Mouse (Mus musculus) embryonic fibroblast, embryonic 13.5 days (primary cell): ENCODE measurements around the gene Lpar3.

Experiments used
- CTCF ChIP-seq: IDR thresholded peaks from 2 replicates; pipeline ENCODE4 v1.5.1; 2011; ENCODE audit warnings: mild to moderate bottlenecking, control low read depth, low read length, moderate library complexity, borderline replicate concordance; ENCODE audit not compliant: insufficient read depth
- POLR2A ChIP-seq: IDR thresholded peaks from 2 replicates; pipeline ENCODE4 v1.6.1; 2011; ENCODE audit warnings: low read depth, mild to moderate bottlenecking, control low read depth, low read length, moderate library complexity

GRCm38 (mm10) chr3:146319503-146319902 is 98.7 kb downstream of the Lpar3 start:
- TF ChIP-seq CTCF, result no peak
- TF ChIP-seq POLR2A, result no peak
